Mouse (Mus musculus): Measurements from ENCODE around the gene Scfd2. TPM values are rescaled to one million over a fixed set of nuclear protein-coding genes. Genes with fewer than 3 reads are reported as not detected.
A peak's percentile ranks its signal among the peaks of the same experiment; 100 is the strongest.

The Scfd2 gene
- polyA plus RNA-seq, 1 experiment = 0.18 TPM

GRCm38 (mm10) chr5:74470819-74471218, 60.7 kb downstream of the Scfd2 start:
- Histone ChIP-seq H3K9me3 (ENCODE audit: control insufficient read depth, low read length) (no peaks in the 10 kb centered on the region), H3K27me3 (ENCODE audit: control insufficient read depth) (no peaks in the 10 kb centered on the region), H3K4me3 (replicated peaks) (no peak overlapping the region), H3K4me1 (ENCODE audit: control insufficient read depth) (no peaks in the 10 kb centered on the region), H3K36me3 (ENCODE audit: control insufficient read depth) (no peaks in the 10 kb centered on the region)
- TF ChIP-seq GATA1 (IDR thresholded peaks at IDR 0.05; ENCODE audit: low read length) = no peak
- TF ChIP-seq TAL1 (IDR thresholded peaks at IDR 0.05; ENCODE audit: low read length) = no peak

- TF ChIP-seq GATA1 (IDR thresholded peaks at IDR 0.05; ENCODE audit: low read length) (no peak), TAL1 (IDR thresholded peaks at IDR 0.05; ENCODE audit: low read length) (no peak)
- no peaks in the 10 kb centered on the region for H3K36me3 ChIP-seq (ENCODE audit: control insufficient read depth)
- H3K27me3 ChIP-seq (ENCODE audit: control insufficient read depth) = no peaks in the 10 kb centered on the region
- H3K4me3 ChIP-seq (replicated peaks) = no peak overlapping the region
- no peaks in the 10 kb centered on the region for H3K9me3 ChIP-seq (ENCODE audit: control insufficient read depth, low read length)
- no peaks in the 10 kb centered on the region for H3K4me1 ChIP-seq (ENCODE audit: control insufficient read depth)
These were observed 61.9 kb downstream of the Scfd2 start for GRCm38 (mm10) chr5:74469620-74470019.

GRCm38 (mm10) chr5:74467753-74468152, 63.8 kb downstream of the Scfd2 start:
- Histone ChIP-seq H3K27me3 (ENCODE audit: control insufficient read depth) (no peaks in the 10 kb centered on the region), H3K36me3 (ENCODE audit: control insufficient read depth) (no peaks in the 10 kb centered on the region), H3K4me3 (replicated peaks) (no peak overlapping the region), H3K9me3 (ENCODE audit: control insufficient read depth, low read length) (no peaks in the 10 kb centered on the region), H3K4me1 (ENCODE audit: control insufficient read depth) (no peaks in the 10 kb centered on the region)
- TF ChIP-seq GATA1 (IDR thresholded peaks at IDR 0.05; ENCODE audit: low read length) (no peak), TAL1 (IDR thresholded peaks at IDR 0.05; ENCODE audit: low read length) (no peak)

- H3K4me1 ChIP-seq (ENCODE audit: control insufficient read depth) = no peaks in the 10 kb centered on the region
- TF ChIP-seq TAL1 (IDR thresholded peaks at IDR 0.05; ENCODE audit: low read length) = no peak
- no peak for TF ChIP-seq GATA1 (IDR thresholded peaks at IDR 0.05; ENCODE audit: low read length)
These were observed 74.8 kb downstream of the Scfd2 start for GRCm38 (mm10) chr5:74456759-74457158.

GRCm38 (mm10) chr5:74455510-74456269, 75.9 kb downstream of the Scfd2 start:
- Histone ChIP-seq H3K36me3 (ENCODE audit: control insufficient read depth) (peaks cover 2% of the 10 kb centered on the region; the same call in 1 of the 2 replicates), H3K27me3 (ENCODE audit: control insufficient read depth) (no peaks in the 10 kb centered on the region), H3K4me3 (replicated peaks) (no peak overlapping the region), H3K9me3 (ENCODE audit: control insufficient read depth, low read length) (no peaks in the 10 kb centered on the region), H3K4me1 (ENCODE audit: control insufficient read depth) (no peaks in the 10 kb centered on the region)
- TF ChIP-seq TAL1 (IDR thresholded peaks at IDR 0.05; ENCODE audit: low read length) = no peak
- TF ChIP-seq GATA1 (IDR thresholded peaks at IDR 0.05; ENCODE audit: low read length) = peak; percentile 4; the same call in 1 of the 2 replicates

More at GRCm38 (mm10) chr5:74456759-74457158, 74.8 kb downstream of the Scfd2 start:
- Histone ChIP-seq H3K27me3 (ENCODE audit: control insufficient read depth) (no peaks in the 10 kb centered on the region), H3K4me3 (replicated peaks) (no peak overlapping the region), H3K9me3 (ENCODE audit: control insufficient read depth, low read length) (no peaks in the 10 kb centered on the region), H3K36me3 (ENCODE audit: control insufficient read depth) (peaks cover 2% of the 10 kb centered on the region; the same call in 1 of the 2 replicates)

GRCm38 (mm10) chr5:74455094-74455493, 76.5 kb downstream of the Scfd2 start:
- H3K9me3 ChIP-seq (ENCODE audit: control insufficient read depth, low read length) = no peaks in the 10 kb centered on the region
- no peaks in the 10 kb centered on the region for H3K27me3 ChIP-seq (ENCODE audit: control insufficient read depth)
- TF ChIP-seq TAL1 (IDR thresholded peaks at IDR 0.05; ENCODE audit: low read length) = no peak
- no peak for TF ChIP-seq GATA1 (IDR thresholded peaks at IDR 0.05; ENCODE audit: low read length)
- peaks cover 2% of the 10 kb centered on the region; the same call in 1 of the 2 replicates for H3K36me3 ChIP-seq (ENCODE audit: control insufficient read depth)
- no peak overlapping the region for H3K4me3 ChIP-seq (replicated peaks)
- H3K4me1 ChIP-seq (ENCODE audit: control insufficient read depth) = no peaks in the 10 kb centered on the region

- no peaks in the 10 kb centered on the region for H3K4me1 ChIP-seq (ENCODE audit: control insufficient read depth)
- no peak for TF ChIP-seq GATA1 (IDR thresholded peaks at IDR 0.05; ENCODE audit: low read length)
- no peak for TF ChIP-seq TAL1 (IDR thresholded peaks at IDR 0.05; ENCODE audit: low read length)
- H3K27me3 ChIP-seq (ENCODE audit: control insufficient read depth) = no peaks in the 10 kb centered on the region
- no peaks in the 10 kb centered on the region for H3K9me3 ChIP-seq (ENCODE audit: control insufficient read depth, low read length)
- no peak overlapping the region for H3K4me3 ChIP-seq (replicated peaks)
- H3K36me3 ChIP-seq (ENCODE audit: control insufficient read depth) = no peaks in the 10 kb centered on the region
These were observed 80.6 kb downstream of the Scfd2 start for GRCm38 (mm10) chr5:74450977-74451376.

- TF ChIP-seq GATA1 (IDR thresholded peaks at IDR 0.05; ENCODE audit: low read length) (no peak), TAL1 (IDR thresholded peaks at IDR 0.05; ENCODE audit: low read length) (no peak)
- Histone ChIP-seq H3K4me3 (replicated peaks) (no peak overlapping the region), H3K9me3 (ENCODE audit: control insufficient read depth, low read length) (no peaks in the 10 kb centered on the region), H3K4me1 (ENCODE audit: control insufficient read depth) (no peaks in the 10 kb centered on the region), H3K36me3 (ENCODE audit: control insufficient read depth) (no peaks in the 10 kb centered on the region), H3K27me3 (ENCODE audit: control insufficient read depth) (no peaks in the 10 kb centered on the region)
These were observed 83.8 kb downstream of the Scfd2 start for GRCm38 (mm10) chr5:74447517-74448334.

- TF ChIP-seq GATA1 (IDR thresholded peaks at IDR 0.05; ENCODE audit: low read length) (no peak), TAL1 (IDR thresholded peaks at IDR 0.05; ENCODE audit: low read length) (no peak)
- Histone ChIP-seq H3K4me1 (ENCODE audit: control insufficient read depth) (no peaks in the 10 kb centered on the region), H3K27me3 (ENCODE audit: control insufficient read depth) (no peaks in the 10 kb centered on the region), H3K4me3 (replicated peaks) (no peak overlapping the region), H3K36me3 (ENCODE audit: control insufficient read depth) (no peaks in the 10 kb centered on the region), H3K9me3 (ENCODE audit: control insufficient read depth, low read length) (no peaks in the 10 kb centered on the region)
These were observed 85.7 kb downstream of the Scfd2 start for GRCm38 (mm10) chr5:74445861-74446260.

Data from erythroblast, embryonic 14.5 days (primary cell).